Mouse (Mus musculus) embryonic facial prominence, embryonic 11.5 days (tissue): ENCODE data around the gene Elmsan1. TPM values are rescaled to one million over a fixed set of nuclear protein-coding genes. Genes with fewer than 3 reads are reported as not detected.
A peak's percentile ranks its signal among the peaks of the same experiment; 100 is the strongest.

ENCODE experiments used
- ATAC-seq: fragments of 200-750 bp; cut with Nextera tagmentation; replicated peaks from 2 replicates; pipeline ENCODE4 v1.8.0; 2017; ENCODE audit warnings: low read depth; ENCODE audit not compliant: insufficient number of reproducible peaks, low FRiP score, low TSS enrichment
- DNase-seq: peaks from one replicate; pipeline ENCODE4 v3.0.0-alpha.2; 2015; ENCODE audit warnings: low spot score
- H3K27ac ChIP-seq: fragments of 300-500 bp; sonication (generic); replicated peaks from 2 replicates; pipeline ENCODE4 v1.5.1; 2014; ENCODE audit warnings: mild to moderate bottlenecking, low read depth, low read length, control low read depth
- H3K27me3 ChIP-seq: fragments of 300-500 bp; sonication (generic); 2 replicates; pipeline ENCODE4 v1.6.1; 2014; ENCODE audit warnings: mild to moderate bottlenecking, low read length, moderate library complexity, mixed read lengths; ENCODE audit not compliant: control insufficient read depth, insufficient read depth
- H3K36me3 ChIP-seq: fragments of 300-500 bp; sonication (generic); replicated peaks from 2 replicates; pipeline ENCODE4 v1.6.1; 2014; ENCODE audit warnings: low read depth, mild to moderate bottlenecking, low read length, moderate library complexity, mixed read lengths; ENCODE audit not compliant: control insufficient read depth, insufficient read depth
- H3K4me1 ChIP-seq: fragments of 300-500 bp; sonication (generic); 2 replicates; pipeline ENCODE4 v1.6.1; 2014; ENCODE audit warnings: low read length, mixed read lengths; ENCODE audit not compliant: control insufficient read depth, insufficient read depth
- H3K4me2 ChIP-seq: fragments of 300-500 bp; sonication (generic); 2 replicates; pipeline ENCODE4 v1.6.1; 2014; ENCODE audit warnings: low read depth, mild to moderate bottlenecking, control low read depth, low read length, moderate library complexity
- H3K4me3 ChIP-seq: fragments of 300-500 bp; sonication (generic); 2 replicates; pipeline ENCODE4 v1.5.1; 2014; ENCODE audit warnings: low read depth, low read length, control low read depth
- H3K9ac ChIP-seq: fragments of 300-500 bp; sonication (generic); replicated peaks from 2 replicates; pipeline ENCODE4 v1.6.1; 2014; ENCODE audit warnings: mild to moderate bottlenecking, control low read depth, low read length
- H3K9me3 ChIP-seq: fragments of 300-500 bp; sonication (generic); replicated peaks from 2 replicates; pipeline ENCODE4 v1.6.1; 2016; ENCODE audit warnings: mild to moderate bottlenecking, low read length, inconsistent platforms, mixed read lengths; ENCODE audit not compliant: control insufficient read depth
- WGBS: fragments of 180-500 bp; shearing (Covaris S2); extraction: QIAGEN DNeasy Blood & Tissue Kit; methylation state at CpG from one replicate; pipeline ENCODE4 v1.1.7; 2014; 5-methylcytosine and 5-hydroxymethylcytosine counted together
- polyA plus RNA-seq: library from polyadenylated mRNA; unstranded; fragments of >200 nt; fragmentation: Nextera tagmentation; extraction: Ambion mirVana; gene quantifications from 2 replicates; pipeline ENCODE4 v1.2.1, GENCODE M21; 2014

Elmsan1 gene
- polyA plus RNA-seq, 1 experiment from 2014 or later = 3.6 TPM

- WGBS = 10% methylated on average over 10 of the region's 13 CpGs
- H3K36me3 ChIP-seq = no peaks in the 10 kb centered on the region
- H3K9ac ChIP-seq = peak overlapping the region; percentile 70
- peaks cover 6% of the 10 kb centered on the region for H3K4me1 ChIP-seq
- no peaks in the 10 kb centered on the region for H3K9me3 ChIP-seq
- ATAC-seq = no peak
- no peak for DNase-seq
- no peak overlapping the region for H3K27ac ChIP-seq
- H3K27me3 ChIP-seq = no peaks in the 10 kb centered on the region
- peak overlapping the region; percentile 99 for H3K4me2 ChIP-seq
- peak overlapping the region; percentile 78 for H3K4me3 ChIP-seq
Observed at GRCm38 (mm10) chr12:84194400-84195109, 24.1 kb downstream of the Elmsan1 start.

GRCm38 (mm10) chr12:84193642-84194399, 24.9 kb downstream of the Elmsan1 start:
- H3K27me3 ChIP-seq = no peaks in the 10 kb centered on the region
- H3K9me3 ChIP-seq = no peaks in the 10 kb centered on the region
- H3K4me3 ChIP-seq = peak overlapping the region; percentile 78
- H3K4me2 ChIP-seq = peak overlapping the region; percentile 99
- H3K36me3 ChIP-seq = no peaks in the 10 kb centered on the region
- H3K4me1 ChIP-seq = peaks cover 6% of the 10 kb centered on the region
- WGBS = 0% methylated on average over 48 of the region's 49 CpGs
- H3K9ac ChIP-seq = peak overlapping the region; percentile 70
- peak overlapping the region; percentile 79 for H3K27ac ChIP-seq
- peak; percentile 79 for ATAC-seq
- peak; percentile 94 for DNase-seq

- no peaks in the 10 kb centered on the region for H3K36me3 ChIP-seq
- no peaks in the 10 kb centered on the region for H3K27me3 ChIP-seq
- H3K27ac ChIP-seq = peak overlapping the region; percentile 79
- DNase-seq = peak; percentile 76
- ATAC-seq = peak; percentile 36
- under 1% methylated on average over 85 of the region's 102 CpGs for WGBS
- peak overlapping the region; percentile 70 for H3K9ac ChIP-seq
- peak overlapping the region; percentile 99 for H3K4me2 ChIP-seq
- peak overlapping the region; percentile 78 for H3K4me3 ChIP-seq
- peaks cover 7% of the 10 kb centered on the region for H3K4me1 ChIP-seq
- no peaks in the 10 kb centered on the region for H3K9me3 ChIP-seq
Observed at GRCm38 (mm10) chr12:84192741-84193641, 25.7 kb downstream of the Elmsan1 start.

GRCm38 (mm10) chr12:84192280-84192679, 26.4 kb downstream of the Elmsan1 start:
- H3K4me2 ChIP-seq = peak overlapping the region; percentile 99
- no peak for DNase-seq
- no peaks in the 10 kb centered on the region for H3K27me3 ChIP-seq
- H3K36me3 ChIP-seq = no peaks in the 10 kb centered on the region
- H3K9ac ChIP-seq = peak overlapping the region; percentile 70
- ATAC-seq = no peak
- peaks cover 9% of the 10 kb centered on the region for H3K4me1 ChIP-seq
- peak overlapping the region; percentile 78 for H3K4me3 ChIP-seq
- no peak overlapping the region for H3K27ac ChIP-seq
- no peaks in the 10 kb centered on the region for H3K9me3 ChIP-seq
- under 1% methylated on average over 13 of the region's 13 CpGs for WGBS

GRCm38 (mm10) chr12:84191770-84192169, 26.9 kb downstream of the Elmsan1 start:
- peaks cover 9% of the 10 kb centered on the region for H3K4me1 ChIP-seq
- H3K27ac ChIP-seq = no peak overlapping the region
- H3K4me3 ChIP-seq = peak overlapping the region; percentile 78; the same call in 1 of the 2 replicates
- no peak for ATAC-seq
- H3K36me3 ChIP-seq = no peaks in the 10 kb centered on the region
- peak overlapping the region; percentile 99 for H3K4me2 ChIP-seq
- peak overlapping the region; percentile 70; the same call in 1 of the 2 replicates for H3K9ac ChIP-seq
- no peaks in the 10 kb centered on the region for H3K27me3 ChIP-seq
- DNase-seq = no peak
- no peaks in the 10 kb centered on the region for H3K9me3 ChIP-seq
- WGBS = 22% methylated on average over 5 of the region's 5 CpGs

- 62% methylated on average over 7 of the region's 7 CpGs for WGBS
- ATAC-seq (no peak), DNase-seq (no peak)
- no peak overlapping the region for H3K4me2 ChIP-seq
- H3K4me3 ChIP-seq = no peak overlapping the region
- no peaks in the 10 kb centered on the region for H3K9me3 ChIP-seq
- H3K4me1 ChIP-seq = peaks cover 9% of the 10 kb centered on the region
- no peak overlapping the region for H3K9ac ChIP-seq
- no peaks in the 10 kb centered on the region for H3K36me3 ChIP-seq
- H3K27ac ChIP-seq = no peak overlapping the region
- H3K27me3 ChIP-seq = no peaks in the 10 kb centered on the region
Observed at GRCm38 (mm10) chr12:84191190-84191589, 27.5 kb downstream of the Elmsan1 start.

GRCm38 (mm10) chr12:84190151-84190820, 28.4 kb downstream of the Elmsan1 start:
- DNase-seq (no peak), ATAC-seq (no peak)
- H3K9ac ChIP-seq = no peak overlapping the region
- H3K4me1 ChIP-seq = peaks cover 5% of the 10 kb centered on the region; the same call in 1 of the 2 replicates
- no peaks in the 10 kb centered on the region for H3K36me3 ChIP-seq
- no peak overlapping the region for H3K4me3 ChIP-seq
- no peaks in the 10 kb centered on the region for H3K27me3 ChIP-seq
- H3K9me3 ChIP-seq = no peaks in the 10 kb centered on the region
- H3K4me2 ChIP-seq = no peak overlapping the region
- no peak overlapping the region for H3K27ac ChIP-seq
- WGBS = 49% methylated on average over 15 of the region's 15 CpGs
